ENCODE assay signal across 19 mouse cellular contexts in genomic region chr5:30551022-30551638, GRCm38 (mm10). TPM values are rescaled to one million over a fixed set of nuclear protein-coding genes. Genes with fewer than 3 reads are reported as not detected.
"Had no signal": no experiment of that assay in that cellular context is flagged by ENCODE, and none has a peak within 500 bp of the region (broad histone marks: within the 10 kb centered on the region; RNA-seq: fewer than 3 reads in every experiment).

No protein-coding gene starts in this region.

- H3K27ac ChIP-seq: kidney, postnatal 0 days; layer of hippocampus, adult 2 months; limb, embryonic 13.5 days; liver, embryonic 12.5 days; midbrain, embryonic 13.5 days; stomach, embryonic 15.5 days had no signal

- H3K9me3 ChIP-seq: limb, embryonic 13.5 days; liver, embryonic 12.5 days; midbrain, embryonic 13.5 days; stomach, embryonic 15.5 days had no signal

- H3K27me3 ChIP-seq: limb, embryonic 13.5 days; midbrain, embryonic 13.5 days; stomach, embryonic 15.5 days had no signal

- H3K4me1 ChIP-seq: liver, embryonic 12.5 days; midbrain, embryonic 13.5 days had no signal

- H3K9ac ChIP-seq: limb, embryonic 13.5 days; liver, embryonic 12.5 days; midbrain, embryonic 13.5 days; stomach, embryonic 15.5 days had no signal

- DNase-seq: right cerebral cortex, postnatal 14 days; thymus, adult 2 months; thymus, postnatal 25 days had no signal

- H3K4me3 ChIP-seq: layer of hippocampus, adult 2 months; limb, embryonic 13.5 days; liver, embryonic 12.5 days; midbrain, embryonic 13.5 days; stomach, embryonic 15.5 days had no signal

- ATAC-seq: liver, embryonic 12.5 days; midbrain, embryonic 13.5 days had no signal

- H3K36me3 ChIP-seq: limb, embryonic 13.5 days; liver, embryonic 12.5 days; midbrain, embryonic 13.5 days; stomach, embryonic 15.5 days had no signal

- H3K4me2 ChIP-seq: limb, embryonic 13.5 days; liver, embryonic 12.5 days; midbrain, embryonic 13.5 days; stomach, embryonic 15.5 days had no signal

RNA-seq across cellular contexts. Expression of gene Cib4, which starts 5.5 kb away (rescaled TPM):
- total RNA-seq: layer of hippocampus, adult 2 months; layer of hippocampus, postnatal 10 days; left cerebral cortex, postnatal 10 days; left cerebral cortex, postnatal 4 days; megakaryocyte progenitor cell, adult 5-6 weeks; midbrain, postnatal 0 days had no signal
- polyA plus RNA-seq: kidney, adult 2 months; kidney, postnatal 0 days; liver, embryonic 12.5 days; liver, embryonic 16.5 days; lung, embryonic 16.5 days; midbrain, embryonic 13.5 days; midbrain, postnatal 0 days; neural tube, embryonic 14.5 days; spleen, adult 2 months; stomach, embryonic 15.5 days; thymus, adult 2 months had no signal

RNA-seq across cellular contexts. Expression of gene Kcnk3, which starts 36.8 kb away (rescaled TPM):
- total RNA-seq: megakaryocyte progenitor cell, adult 5-6 weeks had no signal
